Mouse (Mus musculus) lung, adult 18-20 months (tissue): ENCODE data around the gene Cdh3.

Source experiments
- DNase-seq, 2 experiments: peaks; one replicate each; pipeline ENCODE4 v3.0.0; 2022; ENCODE audit warnings: mixed read lengths in 2 of 2

Gene Cdh3

DNA sequence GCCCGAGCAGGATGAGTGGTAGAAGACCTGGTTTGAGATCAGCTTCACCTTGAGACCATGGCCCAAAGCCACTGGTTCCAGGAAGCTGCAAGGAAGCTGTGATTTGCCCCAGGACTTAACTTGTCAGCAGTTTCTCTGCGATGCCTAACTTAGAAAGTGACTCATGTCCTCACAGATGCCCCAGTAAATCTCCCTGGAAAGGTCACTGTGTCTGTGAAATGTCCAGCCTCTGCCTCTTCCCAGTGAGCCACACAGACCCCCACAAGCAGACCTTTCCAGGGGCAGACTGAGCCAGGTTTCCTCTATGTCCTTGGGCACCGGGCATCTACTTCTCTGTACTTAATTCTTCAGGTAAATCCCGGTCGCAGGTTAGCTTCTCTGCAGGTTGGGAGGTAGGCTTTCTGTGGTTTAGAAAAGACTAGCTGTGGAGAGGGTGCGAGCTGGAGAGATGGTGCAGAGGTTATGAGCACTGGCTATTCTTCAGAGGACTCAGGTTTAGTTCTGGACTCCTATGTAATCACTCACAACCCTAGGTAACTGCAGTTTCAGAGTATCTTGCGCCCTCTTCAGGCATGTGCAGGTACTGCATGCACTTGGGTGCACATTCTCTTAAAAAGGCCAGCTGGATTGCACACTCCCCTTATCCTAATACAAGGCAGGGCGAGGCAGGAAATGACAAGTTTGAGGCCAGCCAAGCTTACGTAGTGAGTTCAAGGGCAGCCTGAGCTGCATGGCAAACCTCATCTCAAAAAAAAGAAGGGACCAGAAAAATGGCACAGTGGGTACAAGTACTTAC, 16.7 kb downstream of the Cdh3 start:
- no peak for DNase-seq

DNA sequence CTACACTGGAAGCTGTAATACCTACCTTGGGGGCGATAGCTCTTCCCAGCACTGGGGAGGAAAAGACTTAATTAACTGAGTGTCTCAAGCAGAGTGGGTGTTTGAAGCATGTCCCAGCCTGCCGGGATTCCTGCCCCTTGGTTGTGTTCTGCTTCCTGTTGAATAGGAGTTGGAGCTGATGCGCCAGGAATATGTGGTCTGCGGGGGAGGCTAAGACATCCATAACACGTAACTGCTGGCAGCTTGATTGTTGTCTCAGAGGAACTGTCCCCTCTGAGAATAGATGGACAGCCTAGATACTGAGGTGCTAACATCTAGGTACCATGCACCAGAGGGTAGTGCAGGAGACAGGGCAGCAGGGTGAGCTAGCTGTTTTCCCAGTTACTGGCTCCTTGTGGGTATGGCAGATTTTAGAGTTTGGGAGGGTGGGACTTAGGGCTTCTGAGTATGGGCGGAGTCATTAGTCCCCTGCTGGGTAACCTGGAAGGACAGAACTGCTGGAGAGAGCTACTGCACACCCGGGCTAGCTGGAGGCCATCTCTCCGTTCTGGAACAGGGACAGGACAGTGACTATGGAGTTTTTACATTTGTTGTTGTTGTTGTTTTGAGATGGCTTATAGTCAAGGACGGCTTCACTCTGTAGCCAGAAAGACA, 18.0 kb downstream of the Cdh3 start:
- no peak for DNase-seq

DNA sequence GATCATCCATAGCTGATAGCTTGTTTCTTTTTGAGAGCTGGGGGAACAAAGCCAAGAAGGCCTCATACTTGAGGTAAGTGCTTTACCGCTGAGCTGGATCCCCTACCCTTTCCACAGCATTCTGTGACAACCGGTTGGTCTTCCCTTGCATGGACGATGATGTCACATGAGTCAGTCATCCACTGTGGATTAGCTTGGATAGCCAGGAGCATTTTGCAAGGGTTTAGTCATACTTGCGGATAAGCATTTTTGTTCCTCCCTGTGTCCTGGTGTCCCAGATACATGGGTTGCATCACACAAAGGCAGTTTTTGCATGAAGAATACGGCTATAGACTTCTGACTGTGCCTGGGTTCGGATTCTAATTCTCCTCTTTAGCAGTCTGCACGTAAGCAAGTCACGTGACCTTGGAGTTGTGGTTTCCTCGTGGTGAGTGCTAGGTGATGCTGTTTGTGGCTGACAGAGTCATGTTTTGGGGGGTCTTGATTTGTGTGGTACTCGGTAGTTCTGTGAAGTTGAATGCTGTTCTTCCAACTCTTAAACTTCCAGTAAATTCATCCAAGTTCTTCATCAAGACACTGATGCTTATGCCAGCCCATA, 19.3 kb downstream of the Cdh3 start:
- DNase-seq = no peak

DNA sequence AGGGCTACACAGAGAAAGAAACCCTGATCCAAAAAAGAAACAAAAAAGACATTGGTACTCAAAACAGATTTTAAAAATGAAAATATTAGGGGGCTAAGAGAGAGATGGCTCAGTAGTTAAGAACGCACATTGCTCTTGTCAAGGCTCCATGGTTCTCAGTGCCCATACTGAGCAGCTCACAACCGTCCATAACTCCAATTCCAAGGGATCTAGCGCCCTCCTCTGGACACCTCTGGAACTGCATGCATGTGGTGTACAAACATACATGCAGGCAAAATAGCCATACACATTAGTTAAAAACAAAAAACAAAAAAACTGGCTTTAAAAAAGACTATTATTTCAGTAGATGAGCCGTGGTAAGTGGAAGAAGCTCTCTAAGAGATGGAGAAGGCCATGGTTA, 19.9 kb downstream of the Cdh3 start:
- no peak for DNase-seq

DNA sequence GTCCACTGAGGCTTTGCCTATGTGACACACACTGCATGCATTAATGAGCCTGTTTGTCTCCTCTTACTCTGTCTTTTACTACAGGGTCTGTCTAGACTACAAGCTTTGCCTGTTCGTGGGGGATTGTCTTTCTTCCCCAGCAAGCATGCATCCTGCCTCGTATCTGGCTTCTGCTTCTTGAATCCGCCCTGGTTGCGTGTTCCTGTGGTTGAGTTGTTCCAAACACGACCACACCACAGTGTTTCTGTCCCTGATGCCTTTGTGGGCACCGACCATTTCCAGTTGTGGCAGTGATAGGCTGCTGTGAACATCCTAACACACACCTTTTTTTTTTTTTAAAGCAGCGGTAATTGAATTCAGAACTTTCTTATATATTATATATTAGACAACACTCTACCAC, 23.0 kb downstream of the Cdh3 start:
- DNase-seq = no peak

DNA sequence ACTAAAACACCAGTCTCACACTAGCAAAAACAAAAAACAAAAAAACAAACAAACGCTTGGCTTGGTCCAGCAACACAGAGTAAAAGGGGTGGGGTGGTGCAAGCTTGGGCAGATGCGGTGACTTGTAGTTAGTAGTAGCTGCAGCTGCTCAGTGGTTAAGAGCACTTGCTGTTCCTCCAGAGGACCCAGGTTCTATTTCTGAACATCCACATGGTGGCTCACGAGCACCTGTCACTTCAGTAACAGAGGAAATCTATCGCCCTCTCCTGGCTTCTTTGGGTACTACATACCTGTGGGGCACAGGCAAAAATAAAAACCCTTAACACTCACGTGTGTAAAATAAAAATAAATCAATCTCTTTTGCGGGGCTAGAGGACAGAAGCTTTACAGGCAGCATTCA, 23.8 kb downstream of the Cdh3 start:
- DNase-seq = peak; percentile 41 to 72

DNA sequence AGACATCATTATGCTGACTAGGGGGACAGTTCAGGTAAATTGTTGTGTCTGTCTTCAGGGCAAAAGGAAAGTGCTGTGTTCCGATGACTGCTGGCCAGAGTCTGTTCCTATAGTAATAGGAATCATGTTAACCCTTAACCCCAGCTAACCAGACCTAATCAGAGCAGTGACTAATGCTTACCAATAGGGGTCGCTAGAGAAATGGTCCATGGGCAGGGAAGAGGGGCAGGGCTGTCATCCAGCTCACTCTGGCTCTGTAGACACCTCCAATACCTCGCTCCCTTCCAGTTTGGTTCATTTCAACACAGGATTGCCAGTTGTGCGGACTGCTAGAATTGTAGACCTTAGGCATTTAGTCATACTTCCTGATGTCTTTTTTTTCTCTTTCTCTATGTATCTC, 24.8 kb downstream of the Cdh3 start:
- no peak for DNase-seq

DNA sequence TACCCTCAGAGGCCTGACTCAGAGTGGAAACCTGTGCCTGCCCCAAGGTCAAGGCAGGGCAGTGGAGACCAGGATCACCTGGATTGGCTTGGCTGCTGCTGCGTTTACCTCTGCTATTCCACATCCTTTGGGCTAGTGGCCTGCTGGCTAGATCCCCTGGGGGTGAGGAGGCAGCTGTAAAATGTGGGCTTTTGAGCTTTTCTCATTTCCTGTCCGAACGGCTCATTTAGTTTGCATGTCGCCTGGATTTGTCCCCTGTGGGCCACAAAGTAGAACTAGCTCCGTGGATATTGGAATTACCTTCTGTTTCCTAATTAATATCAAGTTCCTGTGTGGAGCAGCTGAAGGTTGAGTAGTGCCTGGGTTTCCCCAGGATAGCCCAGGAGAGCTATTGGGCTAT, 28.5 kb downstream of the Cdh3 start:
- DNase-seq = no peak

DNA sequence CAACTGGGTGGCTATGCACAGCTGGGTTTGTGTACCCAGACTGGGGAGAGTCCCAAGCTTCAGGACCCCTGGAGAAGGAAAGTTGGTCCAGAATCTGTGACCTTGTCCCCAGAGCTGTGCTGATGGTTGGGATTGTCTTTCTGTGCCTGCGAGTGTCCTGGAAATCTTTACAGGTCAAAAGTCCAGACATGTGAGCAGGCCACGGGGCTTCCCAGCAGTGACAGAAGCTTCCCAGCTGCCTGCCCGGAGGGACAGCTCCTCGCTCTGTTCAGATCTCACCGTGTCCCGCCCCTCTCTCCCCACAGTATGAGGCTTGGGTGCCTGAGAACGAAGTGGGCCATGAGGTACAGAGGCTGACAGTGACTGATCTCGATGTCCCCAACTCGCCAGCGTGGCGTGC, 30.3 kb downstream of the Cdh3 start:
- no peak for DNase-seq

DNA sequence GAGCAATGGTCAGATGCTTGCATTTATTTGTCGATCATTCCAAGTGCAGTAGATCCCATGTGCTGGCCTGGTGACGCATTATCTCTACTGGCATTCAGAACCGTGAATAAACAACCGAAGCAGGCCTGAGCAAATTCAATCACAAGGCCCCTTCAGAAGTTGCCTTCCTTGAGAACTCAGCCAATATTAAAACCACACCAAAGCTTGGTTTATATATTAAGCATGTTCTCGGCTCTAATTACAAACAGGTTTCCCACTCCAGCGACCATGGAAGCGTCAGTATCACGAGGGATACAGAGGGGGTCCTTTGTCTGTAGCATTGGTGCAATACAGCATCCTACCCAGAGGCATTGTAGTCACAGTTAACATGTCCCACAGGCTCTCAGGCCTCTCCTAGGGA, 32.4 kb downstream of the Cdh3 start:
- no peak for DNase-seq

DNA sequence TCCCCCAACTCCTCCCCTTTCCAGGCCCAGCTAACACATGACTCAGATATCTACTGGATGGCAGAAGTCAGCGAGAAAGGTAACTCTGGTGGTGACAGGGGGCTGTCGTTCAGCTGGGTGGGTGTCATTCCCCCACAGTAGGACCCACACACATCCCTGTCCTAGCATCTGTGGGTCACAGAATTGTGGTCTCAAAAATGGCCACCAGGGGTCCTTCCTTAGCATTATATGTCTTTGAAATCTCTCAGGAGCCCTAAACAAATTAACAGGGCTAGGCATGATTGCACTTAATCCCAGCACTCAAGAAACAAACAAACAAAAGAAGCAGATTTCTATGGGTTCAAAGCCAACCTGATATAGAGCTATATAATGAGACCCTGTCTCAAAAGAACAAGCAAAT, 34.5 kb downstream of the Cdh3 start:
- no peak for DNase-seq

DNA sequence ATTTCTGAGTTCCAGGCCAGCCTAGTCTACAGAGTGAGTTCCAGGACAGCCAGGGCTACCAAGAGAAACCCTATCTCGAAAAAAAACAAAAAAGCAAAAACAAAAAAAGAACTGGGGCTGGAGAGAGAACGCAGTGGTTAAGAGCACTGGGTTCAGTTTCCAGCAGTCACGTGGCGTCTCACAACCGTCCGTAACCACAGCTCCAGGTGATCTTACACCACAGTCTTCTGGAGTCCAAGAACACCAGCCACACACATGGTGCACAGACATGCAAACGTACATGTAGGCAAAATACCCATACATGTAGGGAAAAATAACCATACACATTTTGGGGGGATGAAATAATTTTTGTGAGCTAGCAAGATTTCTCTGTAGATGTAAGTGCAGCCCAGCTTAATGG, 36.1 kb downstream of the Cdh3 start:
- DNase-seq = no peak

DNA sequence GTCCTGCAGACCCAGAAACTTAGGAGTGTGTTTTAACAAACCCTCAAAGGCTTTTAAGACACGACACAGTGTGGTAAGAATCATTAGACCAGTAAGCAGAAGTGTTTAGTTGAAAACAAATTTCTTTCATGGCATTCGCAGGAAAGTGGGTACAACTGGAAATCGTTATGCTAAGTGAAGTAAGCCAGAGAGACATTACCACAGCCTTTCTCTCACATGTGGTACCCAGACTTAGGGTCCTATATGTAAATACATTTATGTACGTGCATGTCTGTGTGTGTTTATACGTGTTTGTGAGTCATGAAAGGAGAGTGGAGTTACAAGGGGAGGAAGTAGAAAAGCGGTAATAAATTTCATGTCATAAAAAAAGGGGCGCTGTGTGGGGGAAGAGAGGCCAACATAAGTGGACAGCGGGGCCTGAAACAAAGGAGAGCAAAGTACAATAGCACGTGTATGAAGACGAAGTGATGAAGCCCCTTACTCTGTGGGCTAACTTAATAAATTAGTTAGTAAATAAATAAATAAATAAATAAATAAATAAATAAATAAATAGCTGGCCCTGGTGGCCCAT, 37.8 kb downstream of the Cdh3 start:
- no peak for DNase-seq

DNA sequence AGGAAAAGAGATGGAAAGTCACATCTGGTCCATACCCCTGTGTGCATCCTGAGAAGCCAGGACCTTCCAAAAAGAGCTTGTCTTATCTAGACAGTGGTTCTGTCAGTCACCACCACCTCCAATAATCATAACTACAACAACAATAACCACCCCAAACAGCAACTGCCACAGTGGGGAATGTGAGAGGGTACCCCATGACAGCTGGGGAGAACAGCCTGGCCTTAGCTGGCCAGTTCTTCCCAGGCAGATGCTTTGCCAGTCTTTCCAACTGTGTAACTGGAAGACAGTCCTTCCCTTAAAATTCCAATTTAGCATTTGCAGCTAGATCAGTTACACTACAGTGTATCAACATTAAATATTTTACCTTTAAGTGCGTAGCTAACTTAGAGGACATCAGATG, 40.2 kb downstream of the Cdh3 start:
- no peak for DNase-seq

DNA sequence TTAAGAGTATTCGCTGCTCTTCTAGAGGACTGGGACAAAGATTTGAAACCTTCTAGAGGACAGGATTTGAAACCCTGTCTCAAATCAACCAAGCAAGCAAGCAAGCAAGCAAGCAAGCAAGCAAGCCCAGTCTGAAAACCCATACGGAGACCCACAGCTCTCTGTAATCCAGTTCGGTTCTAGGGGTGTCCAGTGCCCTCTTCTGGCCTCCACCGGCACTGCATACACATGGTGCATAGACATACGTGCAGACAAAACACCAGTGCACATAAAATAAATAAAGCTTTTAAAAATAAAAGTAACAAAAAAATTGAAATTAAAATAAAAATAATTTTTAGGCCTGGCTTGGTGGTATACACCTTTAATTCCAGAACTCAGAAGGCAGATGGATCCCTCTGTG, 43.3 kb downstream of the Cdh3 start:
- no peak for DNase-seq

DNA sequence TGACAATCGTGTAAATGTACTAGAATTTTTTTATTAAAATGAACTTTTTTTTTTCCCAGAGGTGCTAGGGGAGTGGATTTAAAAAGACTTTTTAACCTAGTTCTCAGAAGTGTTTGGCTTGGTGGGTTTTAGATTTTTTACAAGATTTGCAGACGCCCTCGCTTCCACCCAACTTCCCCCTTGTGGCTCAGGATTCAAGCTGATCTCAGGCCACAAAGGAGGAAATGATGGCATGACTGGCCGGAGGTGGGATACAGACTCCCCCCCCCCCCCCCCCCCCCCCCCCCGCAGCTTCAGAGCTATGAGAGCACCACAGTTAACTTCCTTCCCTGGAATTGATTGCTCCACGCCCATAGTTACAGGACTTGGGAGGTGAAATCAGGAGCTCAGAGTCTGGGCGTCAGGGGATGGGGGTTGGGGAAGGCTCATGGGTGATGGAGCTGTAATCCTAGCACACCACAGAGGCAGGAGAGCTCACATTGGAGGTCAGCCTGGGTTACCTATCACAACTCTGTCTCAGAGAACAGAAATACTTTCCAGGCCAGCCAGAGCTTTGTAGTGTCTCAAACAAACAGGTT, 45.5 kb downstream of the Cdh3 start:
- no peak for DNase-seq

DNA sequence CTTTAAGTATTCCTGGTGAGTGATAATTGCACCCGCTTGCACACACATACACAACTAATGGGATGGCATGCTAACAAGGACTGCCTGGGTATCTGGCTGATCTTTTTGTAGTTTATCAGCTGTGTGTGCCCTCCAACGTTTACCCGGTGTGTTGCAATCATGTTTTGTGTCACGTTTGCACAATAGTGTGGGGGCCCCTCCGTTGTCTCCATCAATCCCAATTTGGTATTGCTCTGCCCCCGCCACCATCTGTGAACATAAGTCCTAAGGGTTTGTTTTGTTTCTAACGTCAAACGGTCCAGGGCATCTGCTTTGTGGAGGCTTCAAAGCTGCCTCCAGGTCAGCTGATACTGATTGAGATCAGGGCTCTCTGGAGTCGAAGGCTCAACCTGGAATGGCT, 49.2 kb downstream of the Cdh3 start:
- DNase-seq = no peak

DNA sequence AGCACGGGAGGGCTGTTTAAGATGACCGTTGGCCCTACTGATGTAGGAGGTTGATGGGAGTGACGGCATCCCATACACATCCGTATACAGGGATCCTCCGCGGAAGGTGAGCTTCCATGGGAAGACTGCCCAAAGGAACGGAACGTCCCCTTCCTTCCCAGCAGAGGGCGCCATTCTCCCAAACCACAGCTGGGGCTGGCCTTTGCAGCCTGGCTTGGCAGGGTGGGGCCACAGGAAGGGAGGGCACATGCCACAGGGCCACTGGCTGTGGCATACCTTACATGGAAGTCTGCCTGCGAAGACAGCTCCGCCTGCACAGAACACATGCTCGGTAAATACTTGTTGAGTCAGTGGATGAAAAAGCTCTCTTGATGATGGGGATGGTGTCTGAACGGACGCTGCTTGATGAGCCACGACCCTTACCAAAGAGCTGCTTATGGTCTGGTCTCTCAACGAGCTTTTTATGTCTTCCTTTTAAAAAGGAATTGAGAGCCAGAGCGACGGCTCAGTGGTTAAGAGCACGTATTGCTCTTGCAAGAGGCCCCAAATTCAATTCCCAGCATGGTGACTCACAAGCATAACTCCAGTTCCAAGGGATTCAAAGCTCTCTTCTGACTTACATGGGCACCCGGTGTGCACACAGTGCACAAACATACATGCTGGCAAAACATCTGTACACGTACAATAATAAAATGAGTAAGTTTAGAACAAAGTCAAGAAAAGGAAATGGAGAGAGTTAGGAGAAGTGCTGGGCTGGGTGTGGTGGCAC, 50.6 kb downstream of the Cdh3 start:
- peak; percentile 89 to 93 for DNase-seq

DNA sequence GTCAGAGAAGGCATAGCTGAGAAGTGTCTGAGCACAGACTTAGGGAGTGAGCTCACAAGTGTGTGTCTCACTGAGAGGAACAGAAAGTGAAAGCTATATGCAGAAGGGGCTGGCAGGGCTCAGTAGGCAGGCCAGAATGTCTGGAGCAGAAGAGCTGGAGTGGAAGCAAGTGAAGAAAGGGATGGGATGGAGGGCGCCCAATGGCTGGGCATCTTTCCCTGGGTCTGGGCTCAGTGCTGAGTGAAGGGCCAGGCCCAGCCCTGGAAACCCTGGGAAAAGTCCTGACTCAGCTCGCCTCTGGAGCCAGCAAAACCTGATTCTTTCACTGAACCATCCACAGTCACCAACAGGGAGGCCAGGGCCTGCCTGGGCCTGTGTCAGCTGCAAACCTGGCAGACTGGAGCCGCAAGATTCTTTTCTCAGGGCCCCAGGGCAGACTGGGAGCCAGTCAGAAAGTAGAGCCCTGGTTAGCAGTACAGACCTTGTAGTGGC, 53.0 kb downstream of the Cdh3 start:
- peak; percentile 45 to 59 for DNase-seq

DNA sequence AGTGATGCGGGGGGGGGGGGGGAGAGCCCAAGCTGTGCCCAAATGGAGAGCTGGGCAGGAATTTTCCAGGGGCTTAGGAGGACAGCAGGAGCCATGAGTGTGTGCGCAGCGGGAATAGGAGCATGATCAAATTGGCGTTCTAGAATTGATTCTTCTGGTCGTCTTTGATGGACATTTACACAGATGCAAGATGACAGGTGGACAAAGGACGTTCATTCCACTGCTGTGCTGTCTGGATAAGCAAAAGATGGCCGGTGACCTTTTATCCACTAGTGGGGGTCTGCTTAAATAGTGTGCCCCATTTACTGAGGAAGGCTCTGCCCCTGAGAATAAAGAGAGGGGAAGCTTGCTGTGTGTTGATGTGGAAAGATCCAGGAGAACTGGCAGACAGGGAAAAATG, 58.3 kb downstream of the Cdh3 start:
- DNase-seq = no peak

DNA sequence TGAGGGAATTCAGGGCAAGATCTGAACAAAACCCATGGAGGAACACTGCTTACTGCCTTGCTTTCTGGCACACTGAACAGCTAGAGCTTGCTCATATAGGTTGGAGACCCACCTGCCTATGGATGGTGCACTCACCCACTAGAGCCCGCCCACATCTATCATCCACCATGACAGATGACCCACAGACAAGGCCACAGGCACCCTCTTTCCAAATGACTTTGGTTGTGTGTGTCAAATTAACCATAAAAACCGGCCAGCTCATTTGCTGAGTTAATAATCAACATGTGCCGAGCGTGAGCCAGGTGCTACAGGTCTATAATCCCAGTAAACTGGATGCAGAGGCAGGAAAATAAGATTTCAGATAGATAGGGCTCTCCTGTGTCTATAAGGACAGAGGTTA, 59.7 kb downstream of the Cdh3 start:
- DNase-seq = no peak

DNA sequence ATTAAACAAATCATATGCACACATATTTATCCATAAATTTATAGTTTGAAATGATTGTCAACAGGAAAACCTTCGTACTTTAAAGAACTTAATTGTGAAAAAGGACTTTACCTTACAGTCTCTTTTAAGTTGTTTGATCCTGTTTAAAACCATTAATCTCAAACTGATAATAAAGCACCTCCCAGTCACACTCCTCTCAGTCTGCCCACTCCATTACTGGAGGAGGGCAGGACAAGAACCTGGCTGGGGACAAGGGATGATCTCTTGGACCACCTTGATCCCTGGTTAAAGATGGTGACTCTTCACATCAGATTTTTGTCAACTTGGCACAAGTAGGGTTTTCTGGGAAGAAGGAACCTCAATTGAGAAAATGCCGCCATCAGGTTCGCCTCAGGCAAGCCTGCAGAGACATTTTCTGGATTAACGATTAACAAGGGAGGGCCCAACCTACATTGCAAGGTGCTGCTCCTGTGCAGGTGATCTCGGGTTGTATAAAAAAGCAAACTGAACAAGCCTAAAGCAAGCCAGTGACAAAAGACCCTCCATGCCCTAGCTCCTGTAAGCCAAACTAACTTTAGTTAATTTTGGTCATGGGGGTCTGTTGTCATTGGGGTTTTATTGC, 61.0 kb downstream of the Cdh3 start:
- no peak for DNase-seq
